ENCODE assay signal across 15 mouse cellular contexts in the genomic region with DNA sequence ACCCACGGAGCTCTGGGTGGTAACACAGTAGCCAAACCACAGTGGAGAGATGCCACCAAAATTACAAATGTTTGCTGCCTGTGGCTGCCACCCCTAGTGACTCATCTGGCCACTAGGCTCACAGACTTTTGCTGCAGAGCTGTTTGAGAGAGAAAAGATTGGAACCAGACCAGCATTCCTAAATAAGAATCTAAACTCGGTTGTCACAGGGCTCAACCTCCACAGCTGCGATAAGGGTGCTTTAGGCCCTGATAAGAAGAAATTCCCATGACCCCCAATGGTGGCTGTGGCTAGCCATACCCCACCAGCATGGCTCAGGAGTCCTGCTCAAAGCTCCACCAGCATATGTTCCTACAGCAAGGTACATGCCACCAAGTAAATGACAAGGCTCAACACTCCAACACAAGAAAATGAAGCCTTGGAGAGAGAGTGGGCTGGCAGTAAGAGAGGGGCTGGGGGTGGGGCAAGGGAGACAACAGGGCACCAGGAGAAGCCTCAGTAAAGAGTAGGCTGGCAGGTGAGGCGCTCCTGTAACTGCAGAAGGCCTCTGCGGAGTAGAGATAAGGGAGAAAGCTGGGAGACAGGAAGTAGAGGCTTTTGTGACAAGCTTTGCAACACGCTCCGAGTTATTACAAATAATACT. TPM values are rescaled to one million over a fixed set of nuclear protein-coding genes. Genes with fewer than 3 reads are reported as not detected.
DNase-seq lines count a peak whose midpoint lies in the region; ATAC-seq and TF ChIP-seq lines count a peak whose summit lies in the region.
"Had no signal": no experiment of that assay in that cellular context is flagged by ENCODE, and none has a peak within 500 bp of the region (broad histone marks: within the 10 kb centered on the region; RNA-seq: fewer than 3 reads in every experiment).

No protein-coding gene starts in this region.

- H3K27me3 ChIP-seq in thymus, adult 2 months (ENCODE audit: control insufficient read depth, insufficient read depth, low read length) = no peaks in the 10 kb centered on the region
- H3K27me3 ChIP-seq: limb, embryonic 12.5 days had no signal

- peaks cover 35% of the 10 kb centered on the region for H3K4me1 ChIP-seq in thymus, adult 2 months (replicated peaks; ENCODE audit: control insufficient read depth, insufficient read depth, low read length)
- H3K4me1 ChIP-seq: limb, embryonic 12.5 days had no signal

- H3K4me3 ChIP-seq in thymus, adult 2 months (ENCODE audit: control insufficient read depth, insufficient read depth, low read length) = no peak overlapping the region
- H3K4me3 ChIP-seq: limb, embryonic 12.5 days had no signal

- 15% methylated on average over 7 of the region's 7 CpGs for WGBS in thymus, adult 2 months

- H3K27ac ChIP-seq in thymus, adult 2 months (ENCODE audit: control insufficient read depth, insufficient read depth, low read length) = peak overlapping the region; percentile 32; the same call in 1 of the 2 replicates
- H3K27ac ChIP-seq: limb, embryonic 12.5 days; macrophage had no signal

- H3K36me3 ChIP-seq in thymus, adult 2 months (ENCODE audit: control insufficient read depth, insufficient read depth, low read length) = no peaks in the 10 kb centered on the region
- H3K36me3 ChIP-seq: limb, embryonic 12.5 days had no signal

- peak; percentile 13 for ATAC-seq in granulocyte monocyte progenitor cell, adult 5-6 weeks (replicated peaks; ENCODE audit: poor library complexity, severe bottlenecking)
- ATAC-seq: forebrain, embryonic 14.5 days had no signal

- no peak for TF ChIP-seq POLR2A in thymus, adult 2 months (IDR thresholded peaks at IDR 0.05; ENCODE audit: control insufficient read depth, extremely low read depth, insufficient read depth, low read length, poor library complexity)

- TF ChIP-seq CTCF in thymus, adult 2 months (IDR thresholded peaks at IDR 0.05; ENCODE audit: borderline replicate concordance, control insufficient read depth, extremely low read depth, insufficient read depth, low read length, poor library complexity) = no peak

- DNase-seq in adrenal gland, postnatal 14 days = peak; percentile 8
- no peak for DNase-seq in adrenal gland, postnatal 10 days
- no peak for DNase-seq in thymus, adult 2 months
- no peak for DNase-seq in thymus, postnatal 10 days (ENCODE audit: low spot score in 2 of 2)
- DNase-seq in naive thymus-derived CD4-positive, alpha-beta T cell, adult 2 months (ENCODE audit: low read depth) = peak; percentile 35
- DNase-seq in gastrocnemius, adult 8-10 months (ENCODE audit: low spot score in 2 of 2) = no peak
- DNase-seq in kidney, postnatal 25 days = no peak
- DNase-seq: cerebellum, adult 11 months; embryo, embryonic 11 days; right cerebral cortex, postnatal 25 days had no signal

RNA-seq across cellular contexts. Expression of gene Rnf130, which starts 43.7 kb away (rescaled TPM):
- total RNA-seq in adrenal gland, postnatal 14 days (2021) = 63.6 and 70.4 TPM in 2 replicates
- total RNA-seq in adrenal gland, postnatal 10 days (2021) = 10 to 100 TPM; 64.9 to 69.6 TPM
- 30.3 and 41.1 TPM in 2 replicates for polyA plus RNA-seq in thymus, adult 2 months (2012; rRNA removed)
- total RNA-seq in granulocyte monocyte progenitor cell, adult 5-6 weeks (2014; fragmentation: Nextera tagmentation) = 164 and 170 TPM in 2 replicates
- 230 and 235 TPM in 2 replicates for total RNA-seq in granulocyte monocyte progenitor cell, adult 5-6 weeks (2017)
- 10 to 100 TPM; 49.8 to 57.4 (median 54.4) TPM for total RNA-seq in gastrocnemius, adult 8-10 months (2022)
- polyA plus RNA-seq: C2C12 had no signal

Comparison
In these comparisons a context has a peak if more than half of its experiments do, and no peak if none do; other contexts are left out.
1. DNase-seq: peak in adrenal gland, postnatal 14 days (single experiment) and naive thymus-derived CD4-positive, alpha-beta T cell, adult 2 months (single experiment); none in adrenal gland, postnatal 10 days (single experiment), thymus, adult 2 months (single experiment), thymus, postnatal 10 days (0 of 2), gastrocnemius, adult 8-10 months (0 of 2) and kidney, postnatal 25 days (0 of 2).